Mouse (Mus musculus): Measurements from ENCODE around the gene Vldlr. TPM values are rescaled to one million over a fixed set of nuclear protein-coding genes. Genes with fewer than 3 reads are reported as not detected.

Vldlr gene
- polyA plus RNA-seq, 1 experiment: 0.28 TPM

DNA sequence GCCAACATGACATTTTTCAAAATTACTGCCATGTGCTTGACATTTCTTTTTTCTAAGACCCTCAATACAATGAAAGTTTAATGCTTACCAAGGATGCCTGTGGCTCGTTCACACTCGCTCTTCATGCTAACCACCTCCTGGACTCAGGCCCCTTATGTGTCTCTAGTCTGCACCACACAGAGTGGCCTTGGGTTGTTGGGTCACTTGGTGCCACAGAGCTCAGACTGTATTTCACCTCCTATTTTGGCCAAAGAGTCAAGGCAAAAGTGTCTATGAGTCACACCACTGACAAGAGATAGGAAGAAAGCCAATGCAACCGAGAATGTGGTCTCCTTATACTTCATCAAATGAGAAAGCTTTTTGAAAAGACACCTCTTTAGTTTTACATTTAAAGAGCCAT, 45.9 kb downstream of the Vldlr start:
- TF ChIP-seq POLR2A (IDR thresholded peaks at IDR 0.05; ENCODE audit: control insufficient read depth, low read depth, low read length) (no peak), CTCF (IDR thresholded peaks at IDR 0.05; ENCODE audit: control insufficient read depth, insufficient read depth, insufficient replicate concordance, low read depth, low read length) (no peak)
- H3K27me3 ChIP-seq (ENCODE audit: control insufficient read depth, insufficient read depth, low read length): no peaks in the 10 kb centered on the region
- no peak overlapping the region for H3K4me3 ChIP-seq (ENCODE audit: control insufficient read depth, low read depth, low read length)
- no peak overlapping the region for H3K27ac ChIP-seq (ENCODE audit: control insufficient read depth, insufficient read depth, low read depth, low read length)
- peaks cover 7% of the 10 kb centered on the region for H3K4me1 ChIP-seq (ENCODE audit: control insufficient read depth, insufficient read depth, low read length)
- no peaks in the 10 kb centered on the region for H3K36me3 ChIP-seq (ENCODE audit: control insufficient read depth, insufficient read depth, low read length)

DNA sequence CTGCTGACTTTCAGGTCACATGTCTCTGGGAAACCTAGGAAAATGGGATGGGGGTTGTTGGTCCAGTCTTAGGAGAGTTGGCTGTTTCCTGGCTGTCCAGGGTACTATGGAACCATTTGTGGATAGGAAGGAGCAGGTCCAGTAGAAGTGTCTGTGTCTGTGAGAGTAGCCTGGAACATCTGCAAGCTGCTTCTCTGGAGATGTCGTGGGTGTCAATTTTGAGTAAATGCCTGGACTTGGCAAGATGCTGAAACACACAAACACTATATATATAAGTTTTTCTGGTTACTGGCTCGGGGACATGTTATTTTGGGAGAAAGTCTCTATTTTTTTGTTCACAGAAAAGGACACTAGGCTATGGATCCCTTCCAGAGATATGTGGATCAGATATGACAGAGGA, 57.1 kb downstream of the Vldlr start:
- Histone ChIP-seq H3K4me3 (ENCODE audit: control insufficient read depth, low read depth, low read length) (no peak overlapping the region), H3K27me3 (ENCODE audit: control insufficient read depth, insufficient read depth, low read length) (no peaks in the 10 kb centered on the region), H3K27ac (ENCODE audit: control insufficient read depth, insufficient read depth, low read depth, low read length) (no peak overlapping the region), H3K36me3 (ENCODE audit: control insufficient read depth, insufficient read depth, low read length) (no peaks in the 10 kb centered on the region), H3K4me1 (ENCODE audit: control insufficient read depth, insufficient read depth, low read length) (no peaks in the 10 kb centered on the region)
- no peak for TF ChIP-seq POLR2A (IDR thresholded peaks at IDR 0.05; ENCODE audit: control insufficient read depth, low read depth, low read length)
- no peak for TF ChIP-seq CTCF (IDR thresholded peaks at IDR 0.05; ENCODE audit: control insufficient read depth, insufficient read depth, insufficient replicate concordance, low read depth, low read length)

DNA sequence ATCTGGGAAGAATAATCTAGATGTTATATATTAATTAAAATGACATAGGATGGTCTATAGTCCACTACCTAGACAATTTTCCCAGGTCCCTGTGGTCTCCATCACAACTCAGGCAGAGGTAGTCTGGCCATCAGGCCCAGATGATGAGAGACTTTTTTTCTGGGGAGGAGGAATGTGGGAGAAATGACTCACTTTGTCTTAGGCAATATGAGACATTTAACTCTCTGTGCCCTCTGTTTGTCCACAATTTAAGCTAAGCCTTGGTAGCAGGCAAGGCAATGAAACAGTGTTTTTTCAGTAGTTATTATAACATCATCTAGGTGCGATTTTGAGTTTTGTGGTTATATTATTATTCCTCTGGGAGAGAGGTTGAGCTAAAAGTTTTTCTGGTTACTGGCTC, 58.1 kb downstream of the Vldlr start:
- Histone ChIP-seq H3K27me3 (ENCODE audit: control insufficient read depth, insufficient read depth, low read length) (no peaks in the 10 kb centered on the region), H3K36me3 (ENCODE audit: control insufficient read depth, insufficient read depth, low read length) (no peaks in the 10 kb centered on the region), H3K27ac (ENCODE audit: control insufficient read depth, insufficient read depth, low read depth, low read length) (no peak overlapping the region), H3K4me1 (ENCODE audit: control insufficient read depth, insufficient read depth, low read length) (no peaks in the 10 kb centered on the region), H3K4me3 (ENCODE audit: control insufficient read depth, low read depth, low read length) (no peak overlapping the region)
- no peak for TF ChIP-seq POLR2A (IDR thresholded peaks at IDR 0.05; ENCODE audit: control insufficient read depth, low read depth, low read length)
- no peak for TF ChIP-seq CTCF (IDR thresholded peaks at IDR 0.05; ENCODE audit: control insufficient read depth, insufficient read depth, insufficient replicate concordance, low read depth, low read length)

DNA sequence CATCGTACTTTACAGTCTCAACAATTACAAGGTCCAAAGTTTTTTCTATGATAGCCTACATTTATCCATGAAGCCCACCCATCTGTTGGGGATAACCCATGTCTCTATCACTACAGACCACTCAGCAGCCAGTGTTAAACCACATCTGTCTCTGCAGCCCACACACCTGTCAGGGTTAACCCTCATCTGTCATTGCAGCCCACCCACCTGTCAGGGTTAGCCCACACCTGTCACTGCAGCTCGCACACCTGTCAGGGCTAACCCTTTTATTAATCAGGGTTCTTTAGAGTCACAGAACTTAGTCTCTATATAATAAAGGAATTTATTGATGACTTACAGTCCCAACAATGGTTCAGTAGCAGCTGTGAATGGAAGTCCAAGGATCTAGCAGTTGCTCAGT, 62.9 kb downstream of the Vldlr start:
- TF ChIP-seq POLR2A (IDR thresholded peaks at IDR 0.05; ENCODE audit: control insufficient read depth, low read depth, low read length) (no peak), CTCF (IDR thresholded peaks at IDR 0.05; ENCODE audit: control insufficient read depth, insufficient read depth, insufficient replicate concordance, low read depth, low read length) (no peak)
- Histone ChIP-seq H3K4me1 (ENCODE audit: control insufficient read depth, insufficient read depth, low read length) (no peaks in the 10 kb centered on the region), H3K36me3 (ENCODE audit: control insufficient read depth, insufficient read depth, low read length) (no peaks in the 10 kb centered on the region), H3K27me3 (ENCODE audit: control insufficient read depth, insufficient read depth, low read length) (no peaks in the 10 kb centered on the region), H3K4me3 (ENCODE audit: control insufficient read depth, low read depth, low read length) (no peak overlapping the region), H3K27ac (ENCODE audit: control insufficient read depth, insufficient read depth, low read depth, low read length) (no peak overlapping the region)

Other genes with a start within 250 kb of the Vldlr start
- gene Kcnv2, start 106.1 kb downstream of the Vldlr start, polyA plus RNA-seq (2012; rRNA removed): 0.13 and 0.17 TPM in 2 replicates
- gene Pum3, start 213.3 kb downstream of the Vldlr start, polyA plus RNA-seq (2012; rRNA removed): 6.9 and 7.9 TPM in 2 replicates